In the genomic region with DNA sequence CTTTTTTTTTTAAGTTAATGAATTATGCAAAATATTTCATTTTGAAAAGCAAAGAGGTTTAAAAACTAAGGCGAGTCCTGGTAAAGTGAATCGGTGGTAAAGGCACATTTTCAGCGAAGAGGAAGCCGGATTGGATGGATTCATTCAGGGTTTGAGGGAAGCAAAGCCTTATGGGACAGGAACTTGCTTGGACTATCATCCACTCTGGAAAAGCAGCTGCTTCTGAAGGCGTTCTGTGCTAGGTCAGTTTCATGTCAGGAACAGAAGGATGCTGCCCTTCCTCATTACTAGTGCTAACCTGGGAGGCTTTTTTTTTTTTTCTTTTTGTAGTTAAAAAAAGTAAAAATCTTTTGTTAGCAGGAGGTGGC, we compare ENCODE assay signal across 13 mouse cellular contexts. TPM values are rescaled to one million over a fixed set of nuclear protein-coding genes. Genes with fewer than 3 reads are reported as not detected.
DNase-seq lines count a peak whose midpoint lies in the region; ATAC-seq and TF ChIP-seq lines count a peak whose summit lies in the region.
"Had no signal": no experiment of that assay in that cellular context is flagged by ENCODE, and none has a peak within 500 bp of the region (broad histone marks: within the 10 kb centered on the region; RNA-seq: fewer than 3 reads in every experiment).

No protein-coding gene starts in this region.

- H3K27ac ChIP-seq in limb, embryonic 14.5 days (replicated peaks; ENCODE audit: low read depth, low read length) = no peak overlapping the region
- no peak overlapping the region for H3K27ac ChIP-seq in limb, embryonic 10.5 days
- peak overlapping the region; percentile 98 for H3K27ac ChIP-seq in macrophage
- H3K27ac ChIP-seq in midbrain, embryonic 13.5 days = no peak overlapping the region

- ATAC-seq in limb, embryonic 14.5 days (ENCODE audit: low FRiP score, low read depth) = no peak
- ATAC-seq in G1E (ENCODE audit: extremely low read depth, insufficient number of reproducible peaks, low FRiP score, poor library complexity, severe bottlenecking) = no peak
- ATAC-seq in midbrain, embryonic 13.5 days = no peak

- H3K9me3 ChIP-seq in limb, embryonic 14.5 days (ENCODE audit: control insufficient read depth, low read length) = no peaks in the 10 kb centered on the region
- H3K9me3 ChIP-seq in limb, embryonic 10.5 days (replicated peaks) = no peaks in the 10 kb centered on the region
- H3K9me3 ChIP-seq in G1E (replicated peaks) = no peaks in the 10 kb centered on the region
- no peaks in the 10 kb centered on the region for H3K9me3 ChIP-seq in midbrain, embryonic 13.5 days
- H3K9me3 ChIP-seq: limb, embryonic 13.5 days had no signal

- no peak for TF ChIP-seq CTCF in G1E (IDR thresholded peaks at IDR 0.05; ENCODE audit: low read depth, low read length)

- H3K36me3 ChIP-seq in limb, embryonic 14.5 days (ENCODE audit: control insufficient read depth, insufficient read depth, low read length) = no peaks in the 10 kb centered on the region
- no peaks in the 10 kb centered on the region for H3K36me3 ChIP-seq in limb, embryonic 10.5 days
- H3K36me3 ChIP-seq in G1E (replicated peaks) = peaks cover 16% of the 10 kb centered on the region
- no peaks in the 10 kb centered on the region for H3K36me3 ChIP-seq in macrophage (ENCODE audit: inconsistent target)
- no peaks in the 10 kb centered on the region for H3K36me3 ChIP-seq in midbrain, embryonic 13.5 days
- H3K36me3 ChIP-seq: limb, embryonic 13.5 days had no signal

- no peak for DNase-seq in limb, embryonic 14.5 days (ENCODE audit: low spot score)
- DNase-seq in limb, embryonic 10.5 days (ENCODE audit: low spot score) = no peak
- DNase-seq in G1E (ENCODE audit: low spot score) = peak; percentile 15
- DNase-seq in brain, adult 2 months (ENCODE audit: low read depth, low spot score) = peak; percentile 11
- DNase-seq in urinary bladder, adult 2 months (ENCODE audit: low spot score) = no peak
- DNase-seq in cerebellum, adult 9-10 months = no peak
- DNase-seq: embryo, embryonic 11 days; heart, postnatal 10 days; kidney, postnatal 4 days; right cerebral cortex, postnatal 14 days had no signal

- no peak for TF ChIP-seq POLR2A in limb, embryonic 14.5 days (IDR thresholded peaks at IDR 0.05; ENCODE audit: borderline replicate concordance, extremely low read depth, insufficient read depth, insufficient read length)

- H3K79me2 ChIP-seq in macrophage (ENCODE audit: inconsistent target) = peaks cover 100% of the 10 kb centered on the region

- 83% methylated on average over 5 of the region's 5 CpGs for WGBS in limb, embryonic 14.5 days
- 90% methylated on average over 5 of the region's 5 CpGs for WGBS in limb, embryonic 10.5 days
- WGBS in macrophage (ENCODE audit: missing documents) = 1% methylated on average over 5 of the region's 5 CpGs
- 85% methylated on average over 5 of the region's 5 CpGs for WGBS in midbrain, embryonic 13.5 days

- no peak overlapping the region for H3K9ac ChIP-seq in limb, embryonic 14.5 days (ENCODE audit: low read depth, low read length, severe bottlenecking)
- H3K9ac ChIP-seq in midbrain, embryonic 13.5 days (replicated peaks) = no peak overlapping the region
- H3K9ac ChIP-seq: limb, embryonic 13.5 days had no signal

- H3K4me3 ChIP-seq in limb, embryonic 14.5 days (replicated peaks; ENCODE audit: low read length) = no peak overlapping the region
- no peak overlapping the region for H3K4me3 ChIP-seq in limb, embryonic 10.5 days
- H3K4me3 ChIP-seq in G1E (ENCODE audit: low read depth, low read length) (peak overlapping the region; percentile 64), macrophage (ENCODE audit: inconsistent target) (peak overlapping the region; percentile 82)
- H3K4me3 ChIP-seq in midbrain, embryonic 13.5 days (replicated peaks) = no peak overlapping the region
- H3K4me3 ChIP-seq: limb, embryonic 13.5 days had no signal

- H3K27me3 ChIP-seq in limb, embryonic 14.5 days (ENCODE audit: control insufficient read depth, insufficient read depth, low read length) = no peaks in the 10 kb centered on the region
- no peaks in the 10 kb centered on the region for H3K27me3 ChIP-seq in limb, embryonic 10.5 days (ENCODE audit: low read depth, poor library complexity, severe bottlenecking)
- H3K27me3 ChIP-seq in G1E (ENCODE audit: insufficient read depth, low read length) = no peaks in the 10 kb centered on the region
- no peaks in the 10 kb centered on the region for H3K27me3 ChIP-seq in midbrain, embryonic 13.5 days
- H3K27me3 ChIP-seq: limb, embryonic 13.5 days had no signal

- 0 out of 2 replicates have a peak overlapping the region, but pooled peaks have one; percentile 11 for H3K4me2 ChIP-seq in limb, embryonic 14.5 days (replicated peaks; ENCODE audit: low read depth, low read length, severe bottlenecking)
- no peak overlapping the region for H3K4me2 ChIP-seq in midbrain, embryonic 13.5 days (replicated peaks)

- peaks cover 4% of the 10 kb centered on the region for H3K4me1 ChIP-seq in limb, embryonic 14.5 days (ENCODE audit: control insufficient read depth, insufficient read depth, low read length)
- H3K4me1 ChIP-seq in limb, embryonic 10.5 days = peaks cover under 1% of the 10 kb centered on the region
- peaks cover 48% of the 10 kb centered on the region for H3K4me1 ChIP-seq in G1E (ENCODE audit: insufficient read depth, low read depth, low read length)
- H3K4me1 ChIP-seq in midbrain, embryonic 13.5 days (replicated peaks) = no peaks in the 10 kb centered on the region

RNA-seq across cellular contexts. Expression of a gene that starts 34.9 kb away (rescaled TPM):
- polyA plus RNA-seq in limb, embryonic 14.5 days (2012; rRNA removed) = 16.5 and 22.6 TPM in 2 replicates
- polyA plus RNA-seq in limb, embryonic 14.5 days (2014; fragmentation: Nextera tagmentation; extraction: Ambion mirVana) = 44.1 and 47.2 TPM in 2 replicates
- polyA plus RNA-seq in limb, embryonic 10.5 days (2016; fragmentation: Nextera tagmentation; extraction: Ambion mirVana) = 39.2 and 41.0 TPM in 2 replicates
- total RNA-seq in G1E (2014; fragmentation: Nextera tagmentation) (82.6 and 83.6 TPM in 2 replicates), G1E (2017) (101 and 110 TPM in 2 replicates)
- polyA plus RNA-seq in G1E (2012) (8.8 and 9.5 TPM in 2 replicates), macrophage (2018) (29.1 to 84.4 TPM (median 35.1 TPM) in 3 replicates)
- total RNA-seq in macrophage (2018; cell fraction: chromatin; rRNA removed) = 100 to 1,000 TPM in 2 of 26 experiments, 10 to 100 TPM in 24; 40.8 to 103 (median 73.2) TPM
- 10 to 100 TPM; 32.3 to 55.0 (median 37.6) TPM for total RNA-seq in macrophage (2018; cell fraction: cytosol; rRNA removed)
- total RNA-seq in macrophage (2018; cell fraction: nucleus; rRNA removed) = 10 to 100 TPM; 29.9 to 80.7 (median 44.3) TPM
- 17.8 and 18.7 TPM in 2 replicates for polyA plus RNA-seq in urinary bladder, adult 2 months (2012; rRNA removed)
- 48.4 and 49.7 TPM in 2 replicates for polyA plus RNA-seq in midbrain, embryonic 13.5 days (2015; fragmentation: Nextera tagmentation; extraction: Ambion mirVana)

RNA-seq across cellular contexts. Expression of a gene that starts 35.2 kb away (rescaled TPM):
- polyA plus RNA-seq in limb, embryonic 14.5 days (2012; rRNA removed) = 12.7 and 15.3 TPM in 2 replicates
- 15.8 and 18.7 TPM in 2 replicates for polyA plus RNA-seq in limb, embryonic 14.5 days (2014; fragmentation: Nextera tagmentation; extraction: Ambion mirVana)
- 3.6 and 5.8 TPM in 2 replicates for polyA plus RNA-seq in limb, embryonic 10.5 days (2016; fragmentation: Nextera tagmentation; extraction: Ambion mirVana)
- total RNA-seq in G1E (2014; fragmentation: Nextera tagmentation) (77.0 and 79.0 TPM in 2 replicates), G1E (2017) (127 and 141 TPM in 2 replicates)
- polyA plus RNA-seq in G1E (2012) (4.7 and 6.3 TPM in 2 replicates), macrophage (2018) (52.2 to 64.9 TPM (median 62.1 TPM) in 3 replicates)
- total RNA-seq in macrophage (2018; cell fraction: chromatin; rRNA removed) = 100 to 1,000 TPM in 10 of 26 experiments, 10 to 100 TPM in 16; 47.7 to 153 (median 95.3) TPM
- total RNA-seq in macrophage (2018; cell fraction: cytosol; rRNA removed) = 10 to 100 TPM; 48.3 to 92.7 (median 80.1) TPM
- total RNA-seq in macrophage (2018; cell fraction: nucleus; rRNA removed) = 100 to 1,000 TPM in 8 of 26 experiments, 10 to 100 TPM in 18; 57.1 to 163 (median 87.9) TPM
- 40.7 and 41.9 TPM in 2 replicates for polyA plus RNA-seq in urinary bladder, adult 2 months (2012; rRNA removed)
- polyA plus RNA-seq in midbrain, embryonic 13.5 days (2015; fragmentation: Nextera tagmentation; extraction: Ambion mirVana) = 3.0 and 4.1 TPM in 2 replicates

Comparison
In these comparisons a context has a peak if more than half of its experiments do, and no peak if none do; other contexts are left out.
1. DNase-seq: peak in G1E (single experiment) and brain, adult 2 months (single experiment); none in limb, embryonic 14.5 days (single experiment), limb, embryonic 10.5 days (single experiment), urinary bladder, adult 2 months (single experiment) and cerebellum, adult 9-10 months (single experiment).
2. H3K4me3 ChIP-seq: peak in G1E (single experiment) and macrophage (single experiment); none in limb, embryonic 14.5 days (single experiment), limb, embryonic 10.5 days (single experiment) and midbrain, embryonic 13.5 days (single experiment).